Mouse (Mus musculus) MEL (cell line): ENCODE results near the gene Cela1. TPM values are rescaled to one million over a fixed set of nuclear protein-coding genes. Genes with fewer than 3 reads are reported as not detected.

Experiments
- DNase-seq: peaks from one replicate; pipeline ENCODE4 v3.0.0; 2011; ENCODE audit warnings: low read depth, low spot score
- H3K27ac ChIP-seq: 2 replicates; pipeline ENCODE4 v1.5.1; 2012; ENCODE audit warnings: low read depth, mild to moderate bottlenecking, control low read depth, low read length, moderate library complexity; ENCODE audit not compliant: control insufficient read depth
- H3K27me3 ChIP-seq, 2 experiments: fragments of 150-350 bp in 1 of 2; sonication (generic) in 1 of 2; 2 replicates each; pipeline ENCODE4 v1.6.1; 2012; ENCODE audit warnings: low read length in 2 of 2, mild to moderate bottlenecking in 2 of 2, improper control_type of control experiment in 1 of 2, moderate library complexity in 1 of 2; ENCODE audit not compliant: insufficient read depth in 2 of 2, control insufficient read depth in 1 of 2
- H3K36me3 ChIP-seq, 2 experiments: 2 replicates each; pipeline ENCODE4 v1.6.1; 2012 to 2014; ENCODE audit warnings: low read length in 2 of 2, improper control_type of control experiment in 1 of 2, inconsistent platforms in 1 of 2, mild to moderate bottlenecking in 1 of 2; ENCODE audit not compliant: insufficient read depth in 2 of 2, control insufficient read depth in 1 of 2
- H3K4me1 ChIP-seq, 2 experiments: fragments of 150-350 bp in 1 of 2; sonication (generic) in 1 of 2; 2 replicates each; pipeline ENCODE4 v1.6.1; 2012; ENCODE audit warnings: low read length in 2 of 2, improper control_type of control experiment in 1 of 2, mild to moderate bottlenecking in 1 of 2; ENCODE audit not compliant: insufficient read depth in 2 of 2, control insufficient read depth in 1 of 2
- H3K4me3 ChIP-seq, 2 experiments: fragments of 150-350 bp in 1 of 2; sonication (generic) in 1 of 2; 2 replicates each; pipeline ENCODE4 v1.5.1; 2012; ENCODE audit warnings: low read depth in 2 of 2, low read length in 2 of 2, mild to moderate bottlenecking in 2 of 2, moderate library complexity in 2 of 2, control low read depth in 1 of 2, improper control_type of control experiment in 1 of 2; ENCODE audit not compliant: control insufficient read depth in 1 of 2, insufficient read depth in 1 of 2
- H3K79me2 ChIP-seq: 2 replicates; pipeline ENCODE4 v1.6.1; 2012; ENCODE audit warnings: mild to moderate bottlenecking, low read length, moderate library complexity; ENCODE audit not compliant: control insufficient read depth, poor library complexity, insufficient read depth
- H3K9ac ChIP-seq: 2 replicates; pipeline ENCODE4 v1.6.1; 2012; ENCODE audit warnings: low read depth, mild to moderate bottlenecking, control low read depth, low read length, moderate library complexity; ENCODE audit not compliant: control insufficient read depth, poor library complexity, severe bottlenecking
- H3K9me3 ChIP-seq: fragments of 150-350 bp; sonication (generic); replicated peaks from 2 replicates; pipeline ENCODE4 v1.6.1; 2012; ENCODE audit warnings: mild to moderate bottlenecking, low read length, improper control_type of control experiment, moderate library complexity; ENCODE audit not compliant: insufficient read depth
- BHLHE40 ChIP-seq: IDR thresholded peaks from 2 replicates; pipeline ENCODE4 v1.6.1; 2012; ENCODE audit warnings: low read depth, mild to moderate bottlenecking, inconsistent platforms, low read length, improper control_type of control experiment, borderline replicate concordance
- ELF1 ChIP-seq: IDR thresholded peaks from 2 replicates; pipeline ENCODE4 v1.6.1; 2014; ENCODE audit warnings: low read depth, mild to moderate bottlenecking, inconsistent platforms, low read length, improper control_type of control experiment, moderate library complexity
- EP300 ChIP-seq, 2 experiments: IDR thresholded peaks; 2 replicates each; pipeline ENCODE4 v1.6.1; 2011; ENCODE audit warnings: improper control_type of control experiment in 2 of 2, low read length in 2 of 2, low read depth in 1 of 2, mild to moderate bottlenecking in 1 of 2
- ETS1 ChIP-seq: IDR thresholded peaks from 2 replicates; pipeline ENCODE4 v1.6.1; 2012; ENCODE audit warnings: low read depth, mild to moderate bottlenecking, inconsistent platforms, low read length, improper control_type of control experiment, moderate library complexity
- GATA1 ChIP-seq: IDR thresholded peaks from 2 replicates; pipeline ENCODE4 v1.6.1; 2011; ENCODE audit warnings: low read depth, low read length, improper control_type of control experiment
- HCFC1 ChIP-seq: IDR thresholded peaks from 2 replicates; pipeline ENCODE4 v1.6.1; 2012; ENCODE audit warnings: low read depth, mild to moderate bottlenecking, inconsistent platforms, low read length, improper control_type of control experiment, moderate library complexity
- JUND ChIP-seq: IDR thresholded peaks from 2 replicates; pipeline ENCODE4 v1.6.1; 2011; ENCODE audit warnings: low read depth, mild to moderate bottlenecking, improper control_type of control experiment, low read length
- MAX ChIP-seq: IDR thresholded peaks from 2 replicates; pipeline ENCODE4 v1.6.1; 2011; ENCODE audit warnings: low read length, improper control_type of control experiment
- MXI1 ChIP-seq: IDR thresholded peaks from 2 replicates; pipeline ENCODE4 v1.6.1; 2011; ENCODE audit warnings: mild to moderate bottlenecking, low read depth, low read length, improper control_type of control experiment
- MYC ChIP-seq: IDR thresholded peaks from 2 replicates; pipeline ENCODE4 v1.6.1; 2011; ENCODE audit warnings: low read depth, mild to moderate bottlenecking, low read length, improper control_type of control experiment, moderate library complexity
- NELFE ChIP-seq: IDR thresholded peaks from 2 replicates; pipeline ENCODE4 v1.6.1; 2011; ENCODE audit warnings: low read depth, low read length, improper control_type of control experiment
- POLR2A ChIP-seq, 2 experiments: IDR thresholded peaks; 2 replicates each; pipeline ENCODE4 v1.6.1; 2011 to 2012; ENCODE audit warnings: low read length in 2 of 2, mild to moderate bottlenecking in 2 of 2, control low read depth in 1 of 2, improper control_type of control experiment in 1 of 2, low read depth in 1 of 2, moderate library complexity in 1 of 2; ENCODE audit not compliant: control insufficient read depth in 1 of 2, insufficient read depth in 1 of 2, poor library complexity in 1 of 2
- POLR2AphosphoS2 ChIP-seq: IDR thresholded peaks from 2 replicates; pipeline ENCODE4 v1.6.1; 2011; ENCODE audit warnings: low read length, improper control_type of control experiment
- RAD21 ChIP-seq: IDR thresholded peaks from 2 replicates; pipeline ENCODE4 v1.6.1; 2011; ENCODE audit warnings: mild to moderate bottlenecking, low read depth, low read length, improper control_type of control experiment
- RCOR1 ChIP-seq: IDR thresholded peaks from 2 replicates; pipeline ENCODE4 v1.6.1; 2012; ENCODE audit warnings: low read depth, mild to moderate bottlenecking, inconsistent platforms, low read length, improper control_type of control experiment
- SIN3A ChIP-seq: IDR thresholded peaks from 2 replicates; pipeline ENCODE4 v1.6.1; 2012; ENCODE audit warnings: low read length, improper control_type of control experiment, inconsistent platforms
- TBP ChIP-seq: IDR thresholded peaks from 2 replicates; pipeline ENCODE4 v1.8.0; 2011; ENCODE audit warnings: low read depth, low read length, improper control_type of control experiment
- TCF12 ChIP-seq: IDR thresholded peaks from 2 replicates; pipeline ENCODE4 v1.6.1; 2014; ENCODE audit warnings: low read depth, mild to moderate bottlenecking, inconsistent platforms, low read length, improper control_type of control experiment, moderate library complexity
- UBTF ChIP-seq: IDR thresholded peaks from 2 replicates; pipeline ENCODE4 v1.6.1; 2012; ENCODE audit warnings: low read depth, mild to moderate bottlenecking, inconsistent platforms, low read length, improper control_type of control experiment, moderate library complexity, borderline replicate concordance; ENCODE audit not compliant: insufficient read depth
- ZC3H11A ChIP-seq: IDR thresholded peaks from 2 replicates; pipeline ENCODE4 v1.6.1; 2012; ENCODE audit warnings: low read depth, mild to moderate bottlenecking, inconsistent platforms, low read length, improper control_type of control experiment
- ZKSCAN1 ChIP-seq: IDR thresholded peaks from 2 replicates; pipeline ENCODE4 v1.6.1; 2012; ENCODE audit warnings: low read depth, mild to moderate bottlenecking, inconsistent platforms, low read length, improper control_type of control experiment, moderate library complexity
- ZMIZ1 ChIP-seq: IDR thresholded peaks from 2 replicates; pipeline ENCODE4 v1.6.1; 2012; ENCODE audit warnings: low read depth, mild to moderate bottlenecking, inconsistent platforms, low read length, improper control_type of control experiment, moderate library complexity
- polyA plus RNA-seq, 2 experiments: library from polyadenylated mRNA; stranded (reverse) in 1 of 2; unstranded in 1 of 2; fragments of >175 nt in 1 of 2; fragments of >200 nt in 1 of 2; gene quantifications; 2 replicates each; pipeline versions ENCODE4 v1.2.1 to v1.2.4; 2012; ENCODE audit warnings: low replicate concordance in 2 of 2, low read depth in 1 of 2; ENCODE audit not compliant: insufficient read length in 2 of 2, insufficient read depth in 1 of 2, missing spikeins in 1 of 2
- total RNA-seq: library from RNA; depleted of rRNA; stranded (reverse); fragments of 300-350 nt; gene quantifications from 2 replicates; pipeline ENCODE4 v1.2.3, GENCODE M21; 2012

The Cela1 gene
- total and polyA plus RNA-seq, 3 experiments: 51.4 to 60.3 TPM; not detected in 1

DNA sequence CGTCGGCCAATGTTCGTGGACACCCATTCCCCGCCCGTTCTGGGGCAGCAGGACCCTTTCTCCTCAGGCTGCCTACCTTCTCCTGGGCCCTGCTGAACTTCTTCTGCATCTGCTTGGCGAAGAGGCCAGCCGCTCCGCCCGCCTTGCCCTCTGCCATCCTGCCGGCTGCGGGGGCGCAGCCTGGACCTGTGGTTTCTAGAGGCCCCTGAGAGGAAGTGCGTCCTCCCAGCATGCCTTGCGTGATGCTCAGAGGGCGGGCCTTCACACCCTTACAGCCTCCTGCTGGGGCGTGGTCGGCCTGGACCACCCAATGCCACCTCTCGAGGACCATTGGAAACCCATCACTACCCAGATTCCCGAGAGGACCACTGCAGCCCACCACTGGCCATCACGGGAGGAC, 18.4 kb downstream of the Cela1 start, which contains the start of gene Bin2:
Gene Bin2, minus strand, starts transcription at position 217 of the 400 bp plus-strand sequence.
- peak; percentile 98 for TF ChIP-seq NELFE
- peak; percentile 96 for TF ChIP-seq MAX
- TF ChIP-seq TBP: peak; percentile 75; the same call in 1 of the 2 replicates
- TF ChIP-seq ZKSCAN1: no peak
- peak; percentile 46; the same call in 1 of the 2 replicates for TF ChIP-seq MXI1
- no peak for TF ChIP-seq RAD21
- TF ChIP-seq ZC3H11A: no peak
- peak; percentile 96 for TF ChIP-seq ZMIZ1
- 0 out of 2 replicates have a peak, but pooled peaks have one; percentile 54 for TF ChIP-seq UBTF
- peak; percentile 90 for TF ChIP-seq SIN3A
- TF ChIP-seq JUND: no peak
- TF ChIP-seq ELF1: peak; percentile 89
- peak; percentile 96 for TF ChIP-seq POLR2AphosphoS2
- 0 out of 2 replicates have a peak, but pooled peaks have one; percentile 55 for TF ChIP-seq MYC
- TF ChIP-seq TCF12: peak; percentile 82
- peak in 1 of 2 experiments; percentile 75; a peak in 2 of 4 replicates for TF ChIP-seq EP300 (IDR thresholded peaks at IDR 0.05; ENCODE audit: low read depth in 1 of 2, low read length in 2 of 2)
- peak; percentile 98 for TF ChIP-seq POLR2A (IDR thresholded peaks at IDR 0.05; ENCODE audit: control insufficient read depth in 1 of 2, insufficient read depth in 1 of 2, low read depth in 1 of 2, low read length in 2 of 2, poor library complexity in 1 of 2)
- peak; percentile 86 for TF ChIP-seq HCFC1
- TF ChIP-seq ETS1: peak; percentile 52
- peak; percentile 8; the same call in 1 of the 2 replicates for TF ChIP-seq RCOR1
- no peak for TF ChIP-seq BHLHE40
- no peak for TF ChIP-seq GATA1
- Histone ChIP-seq H3K9me3 (no peaks in the 10 kb centered on the region), H3K36me3 (peaks cover 0 to 49% of the 10 kb centered on the region in 2 experiments; a peak in 2 of 4 replicates), H3K79me2 (peaks cover 34% of the 10 kb centered on the region), H3K4me3 (peak within 1 kb of the TSS; percentile 70 to 90), H3K9ac (peak within 1 kb of the TSS; percentile 75), H3K4me1 (peaks cover 34 to 58% of the 10 kb centered on the region in 2 experiments), H3K27ac (peak within 1 kb of the TSS; percentile 79), H3K27me3 (no peaks in the 10 kb centered on the region)
- DNase-seq: peak; percentile 94
